Mouse (Mus musculus): Measurements from ENCODE around the gene Bnc2.

DNA sequence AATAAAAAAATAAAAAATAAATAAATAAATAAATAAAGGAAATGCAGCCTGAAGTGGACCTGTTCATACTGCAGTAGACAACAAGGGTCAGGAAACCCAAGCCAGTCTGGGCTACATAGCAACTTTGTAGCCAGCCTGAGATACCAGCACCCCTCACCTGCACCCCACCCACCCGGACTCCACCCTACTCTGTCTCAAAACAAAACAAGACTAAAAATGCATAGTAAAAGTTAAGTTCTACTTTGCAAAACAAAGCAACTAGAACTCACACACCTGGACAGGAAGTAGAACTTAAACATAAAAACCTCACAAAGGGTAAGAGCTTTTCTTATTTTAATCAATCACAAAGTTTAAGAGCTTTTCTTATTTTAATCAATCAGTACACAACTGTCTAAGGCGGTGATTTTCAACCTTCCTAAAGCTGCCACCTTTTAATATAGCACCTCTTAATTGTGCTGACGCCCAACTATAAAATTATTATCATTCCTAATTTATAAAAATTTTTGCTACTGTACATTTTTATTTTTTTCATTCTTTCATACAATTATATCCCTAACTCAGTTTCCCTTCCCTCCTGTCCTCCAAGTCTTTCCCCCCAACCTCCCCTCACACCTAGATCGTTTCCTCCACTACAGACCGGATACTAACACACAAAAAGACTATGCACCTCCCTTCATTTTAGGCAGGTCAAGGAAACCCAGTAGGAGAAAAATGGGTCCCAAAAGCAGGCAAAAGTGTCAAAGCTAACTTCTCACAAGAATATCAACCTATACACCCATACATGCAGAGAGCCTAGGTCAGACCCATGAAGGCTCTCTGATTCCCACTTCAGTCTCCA lies 12.6 kb downstream of the Bnc2 start:
- no peak for TF ChIP-seq POLR2A (IDR thresholded peaks at IDR 0.05; ENCODE audit: low read depth, low read length)
- TF ChIP-seq CTCF (IDR thresholded peaks at IDR 0.05; ENCODE audit: extremely low read depth, insufficient read length, insufficient replicate concordance, low read depth, low read length) = no peak
